Mouse (Mus musculus) liver, adult 2 months (tissue): Measurements from ENCODE around the gene Mcoln2. TPM values are rescaled to one million over a fixed set of nuclear protein-coding genes. Genes with fewer than 3 reads are reported as not detected.

ENCODE experiments used
- DNase-seq: peaks from one replicate; pipeline ENCODE4 v3.0.0-alpha.2; 2011; ENCODE audit warnings: low read depth, low spot score; ENCODE audit errors: extremely low read depth
- H3K27ac ChIP-seq: fragments of 200-500 bp; replicated peaks from 2 replicates; pipeline ENCODE4 v1.5.1; 2012; ENCODE audit warnings: low read depth, mild to moderate bottlenecking, control low read depth, inconsistent platforms, low read length; ENCODE audit not compliant: insufficient read depth
- H3K27me3 ChIP-seq: fragments of 200-500 bp; 2 replicates; pipeline ENCODE4 v1.6.1; 2012; ENCODE audit warnings: mild to moderate bottlenecking, moderate library complexity, low read length, inconsistent platforms; ENCODE audit not compliant: control insufficient read depth, insufficient read depth
- H3K36me3 ChIP-seq: fragments of 200-500 bp; 2 replicates; pipeline ENCODE4 v1.6.1; 2012; ENCODE audit warnings: low read length, inconsistent platforms; ENCODE audit not compliant: control insufficient read depth, insufficient read depth
- H3K4me1 ChIP-seq: fragments of 200-500 bp; 2 replicates; pipeline ENCODE4 v1.6.1; 2011; ENCODE audit warnings: low read length; ENCODE audit not compliant: control insufficient read depth, insufficient read depth
- H3K4me3 ChIP-seq: fragments of 200-500 bp; 2 replicates; pipeline ENCODE4 v1.5.1; 2011; ENCODE audit warnings: low read depth, mild to moderate bottlenecking, control low read depth, low read length, moderate library complexity; ENCODE audit not compliant: insufficient read depth
- H3K79me2 ChIP-seq: fragments of 200-500 bp; 2 replicates; pipeline ENCODE4 v1.6.1; 2012; ENCODE audit warnings: inconsistent platforms, mild to moderate bottlenecking, low read length, moderate library complexity; ENCODE audit not compliant: control insufficient read depth, insufficient read depth
- H3K9ac ChIP-seq: fragments of 200-500 bp; 2 replicates; pipeline ENCODE4 v1.6.1; 2012; ENCODE audit warnings: low read depth, mild to moderate bottlenecking, control low read depth, inconsistent platforms, low read length
- CTCF ChIP-seq: fragments of 200-500 bp; IDR thresholded peaks from 2 replicates; pipeline ENCODE4 v1.5.1; 2011; ENCODE audit warnings: low read depth, low read length, control low read depth
- POLR2A ChIP-seq: fragments of 200-500 bp; IDR thresholded peaks from 2 replicates; pipeline ENCODE4 v1.6.1; 2011; ENCODE audit warnings: low read length, control low read depth; ENCODE audit not compliant: insufficient read depth; ENCODE audit errors: extremely low read depth
- WGBS: fragments of 180-500 bp; shearing (Covaris S2); methylation state at CpG from one replicate; pipeline ENCODE4 v1.1.7; 2018; 5-methylcytosine and 5-hydroxymethylcytosine counted together
- polyA plus RNA-seq: library from polyadenylated mRNA; depleted of rRNA; stranded (reverse); fragments of >200 nt; gene quantifications from 2 replicates; pipeline ENCODE4 v1.2.3, GENCODE M21; 2012
- total RNA-seq: library from RNA; depleted of rRNA; stranded (reverse); fragments of >200 nt; gene quantifications from 2 replicates; pipeline ENCODE4 v1.2.3, GENCODE M21; 2014

Gene Mcoln2
- total and polyA plus RNA-seq, 2 experiments, result 0.15 to 0.55 TPM

GRCm38 (mm10) chr3:146225061-146225761 lies 75.6 kb downstream of the Mcoln2 start:
- H3K27ac ChIP-seq, result no peak overlapping the region
- no peak for TF ChIP-seq CTCF
- no peak for TF ChIP-seq POLR2A
- no peak overlapping the region for H3K9ac ChIP-seq
- DNase-seq, result no peak
- H3K4me3 ChIP-seq, result no peak overlapping the region
- no peaks in the 10 kb centered on the region for H3K79me2 ChIP-seq
- no peaks in the 10 kb centered on the region for H3K36me3 ChIP-seq
- 81% methylated on average over 7 of the region's 7 CpGs for WGBS
- H3K27me3 ChIP-seq, result peaks cover 10% of the 10 kb centered on the region; the same call in 1 of the 2 replicates
- peaks cover 2% of the 10 kb centered on the region; the same call in 1 of the 2 replicates for H3K4me1 ChIP-seq

GRCm38 (mm10) chr3:146227427-146227826 lies 77.8 kb downstream of the Mcoln2 start:
- 60% methylated on average over 3 of the region's 3 CpGs for WGBS
- no peak for TF ChIP-seq POLR2A
- no peak for TF ChIP-seq CTCF
- no peak overlapping the region for H3K27ac ChIP-seq
- H3K9ac ChIP-seq, result no peak overlapping the region
- H3K4me1 ChIP-seq, result no peaks in the 10 kb centered on the region
- no peak overlapping the region for H3K4me3 ChIP-seq
- H3K79me2 ChIP-seq, result no peaks in the 10 kb centered on the region
- H3K36me3 ChIP-seq, result no peaks in the 10 kb centered on the region
- peaks cover 4% of the 10 kb centered on the region; the same call in 1 of the 2 replicates for H3K27me3 ChIP-seq
- no peak for DNase-seq

- H3K79me2 ChIP-seq, result no peaks in the 10 kb centered on the region
- 86% methylated on average over 13 of the region's 13 CpGs for WGBS
- no peaks in the 10 kb centered on the region for H3K36me3 ChIP-seq
- H3K4me1 ChIP-seq, result no peaks in the 10 kb centered on the region
- no peak overlapping the region for H3K9ac ChIP-seq
- no peak overlapping the region for H3K27ac ChIP-seq
- no peak for TF ChIP-seq CTCF
- TF ChIP-seq POLR2A, result no peak
- no peak overlapping the region for H3K4me3 ChIP-seq
- no peaks in the 10 kb centered on the region for H3K27me3 ChIP-seq
- DNase-seq, result no peak
Observed at GRCm38 (mm10) chr3:146228559-146229310, 79.1 kb downstream of the Mcoln2 start.

- no peak overlapping the region for H3K9ac ChIP-seq
- WGBS, result 66% methylated on average over 7 of the region's 7 CpGs
Observed at GRCm38 (mm10) chr3:146232708-146233107, 83.1 kb downstream of the Mcoln2 start.

GRCm38 (mm10) chr3:146233741-146234140 lies 84.1 kb downstream of the Mcoln2 start:
- DNase-seq, result no peak
- 61% methylated on average over 4 of the region's 4 CpGs for whole genome bisulfite sequencing
- Histone ChIP-seq H3K9ac (no peak overlapping the region), H3K4me3 (no peak overlapping the region), H3K79me2 (no peaks in the 10 kb centered on the region), H3K36me3 (no peaks in the 10 kb centered on the region), H3K27ac (no peak overlapping the region), H3K27me3 (no peaks in the 10 kb centered on the region), H3K4me1 (no peaks in the 10 kb centered on the region)
- no peak for TF ChIP-seq POLR2A
- no peak for TF ChIP-seq CTCF

More at GRCm38 (mm10) chr3:146232708-146233107, 83.1 kb downstream of the Mcoln2 start:
- Histone ChIP-seq H3K79me2 (no peaks in the 10 kb centered on the region), H3K27me3 (no peaks in the 10 kb centered on the region), H3K27ac (no peak overlapping the region), H3K36me3 (no peaks in the 10 kb centered on the region), H3K4me3 (no peak overlapping the region), H3K4me1 (no peaks in the 10 kb centered on the region)
- TF ChIP-seq CTCF (no peak), POLR2A (no peak)
- DNase-seq, result no peak
